14 mouse cellular contexts compared by ENCODE assay signal in genomic region chr10:83165521-83166243, GRCm38 (mm10).
DNase-seq lines count a peak whose midpoint lies in the region.
"Had no signal": no experiment of that assay in that cellular context is flagged by ENCODE, and none has a peak within 500 bp of the region (broad histone marks: within the 10 kb centered on the region; RNA-seq: fewer than 3 reads in every experiment).

No protein-coding gene starts in this region.

- DNase-seq in adrenal gland, adult 2 months: peak; percentile 66
- no peak for DNase-seq in adrenal gland, postnatal 4 days (ENCODE audit: low spot score in 2 of 2)
- DNase-seq in kidney, adult 9 months: peak; percentile 66
- no peak for DNase-seq in kidney, postnatal 10 days
- peak; percentile 73 for DNase-seq in right cerebral cortex, adult 18-20 months
- DNase-seq in right cerebral cortex, postnatal 10 days (ENCODE audit: low spot score in 2 of 2): no peak
- no peak for DNase-seq in B cell, adult 2 months
- no peak for DNase-seq in Muller cell, postnatal 12 days (ENCODE audit: inconsistent ontology term)
- DNase-seq: cerebellum, adult 18-20 months; gastrocnemius, postnatal 25 days; kidney, postnatal 14 days; liver, postnatal 0 days; lung, postnatal 14 days; thymus, postnatal 25 days had no signal

Comparison
In these comparisons a context has a peak if more than half of its experiments do, and no peak if none do; other contexts are left out.
1. DNase-seq: peak in adrenal gland, adult 2 months (single experiment), kidney, adult 9 months (single experiment) and right cerebral cortex, adult 18-20 months (single experiment); none in adrenal gland, postnatal 4 days (0 of 2), kidney, postnatal 10 days (single experiment), right cerebral cortex, postnatal 10 days (0 of 2), B cell, adult 2 months (0 of 2) and Muller cell, postnatal 12 days (single experiment).